Mouse (Mus musculus) C2C12 (cell line): ENCODE measurements at regions not wholly inside any gene's neighbourhood (a gene's known extent, or its start where the extent isn't known, plus 50 kb on each side); places are given as distances from the start of the nearest gene placed in this dataset.

Experiments
- CTCF ChIP-seq: IDR thresholded peaks from one replicate; pipeline ENCODE4 v1.5.1; 2011; ENCODE audit not compliant: control insufficient read depth, insufficient read depth, insufficient read length
- FOSL1 ChIP-seq: IDR thresholded peaks from one replicate; pipeline ENCODE4 v1.8.0; 2011; ENCODE audit warnings: mild to moderate bottlenecking, low read length; ENCODE audit not compliant: poor library complexity, insufficient read depth, severe bottlenecking
- MAX ChIP-seq: IDR thresholded peaks from one replicate; pipeline ENCODE4 v1.6.1; 2011; ENCODE audit warnings: mild to moderate bottlenecking, control low read depth

GRCm38 (mm10) chr12:110112723-110113105 is 166.2 kb upstream of the Dio3 start:
- TF ChIP-seq CTCF (no peak), FOSL1 (no peak), MAX (no peak)
